Mouse (Mus musculus) MEL (cell line): Measurements from ENCODE around the gene Map7d1. TPM values are rescaled to one million over a fixed set of nuclear protein-coding genes. Genes with fewer than 3 reads are reported as not detected.

Experiments
- DNase-seq: peaks from one replicate; pipeline ENCODE4 v3.0.0; 2011; ENCODE audit warnings: low read depth, low spot score
- H3K27ac ChIP-seq: 2 replicates; pipeline ENCODE4 v1.5.1; 2012; ENCODE audit warnings: low read depth, mild to moderate bottlenecking, control low read depth, low read length, moderate library complexity; ENCODE audit not compliant: control insufficient read depth
- H3K27me3 ChIP-seq, 2 experiments: fragments of 150-350 bp in 1 of 2; sonication (generic) in 1 of 2; 2 replicates each; pipeline ENCODE4 v1.6.1; 2012; ENCODE audit warnings: low read length in 2 of 2, mild to moderate bottlenecking in 2 of 2, improper control_type of control experiment in 1 of 2, moderate library complexity in 1 of 2; ENCODE audit not compliant: insufficient read depth in 2 of 2, control insufficient read depth in 1 of 2
- H3K36me3 ChIP-seq, 2 experiments: 2 replicates each; pipeline ENCODE4 v1.6.1; 2012 to 2014; ENCODE audit warnings: low read length in 2 of 2, improper control_type of control experiment in 1 of 2, inconsistent platforms in 1 of 2, mild to moderate bottlenecking in 1 of 2; ENCODE audit not compliant: insufficient read depth in 2 of 2, control insufficient read depth in 1 of 2
- H3K4me1 ChIP-seq, 2 experiments: fragments of 150-350 bp in 1 of 2; sonication (generic) in 1 of 2; 2 replicates each; pipeline ENCODE4 v1.6.1; 2012; ENCODE audit warnings: low read length in 2 of 2, improper control_type of control experiment in 1 of 2, mild to moderate bottlenecking in 1 of 2; ENCODE audit not compliant: insufficient read depth in 2 of 2, control insufficient read depth in 1 of 2
- H3K4me3 ChIP-seq, 2 experiments: fragments of 150-350 bp in 1 of 2; sonication (generic) in 1 of 2; 2 replicates each; pipeline ENCODE4 v1.5.1; 2012; ENCODE audit warnings: low read depth in 2 of 2, low read length in 2 of 2, mild to moderate bottlenecking in 2 of 2, moderate library complexity in 2 of 2, control low read depth in 1 of 2, improper control_type of control experiment in 1 of 2; ENCODE audit not compliant: control insufficient read depth in 1 of 2, insufficient read depth in 1 of 2
- H3K79me2 ChIP-seq: 2 replicates; pipeline ENCODE4 v1.6.1; 2012; ENCODE audit warnings: mild to moderate bottlenecking, low read length, moderate library complexity; ENCODE audit not compliant: control insufficient read depth, poor library complexity, insufficient read depth
- H3K9ac ChIP-seq: 2 replicates; pipeline ENCODE4 v1.6.1; 2012; ENCODE audit warnings: low read depth, mild to moderate bottlenecking, control low read depth, low read length, moderate library complexity; ENCODE audit not compliant: control insufficient read depth, poor library complexity, severe bottlenecking
- H3K9me3 ChIP-seq: fragments of 150-350 bp; sonication (generic); replicated peaks from 2 replicates; pipeline ENCODE4 v1.6.1; 2012; ENCODE audit warnings: mild to moderate bottlenecking, low read length, improper control_type of control experiment, moderate library complexity; ENCODE audit not compliant: insufficient read depth
- BHLHE40 ChIP-seq: IDR thresholded peaks from 2 replicates; pipeline ENCODE4 v1.6.1; 2012; ENCODE audit warnings: low read depth, mild to moderate bottlenecking, inconsistent platforms, low read length, improper control_type of control experiment, borderline replicate concordance
- E2F4 ChIP-seq: IDR thresholded peaks from 2 replicates; pipeline ENCODE4 v1.6.1; 2011; ENCODE audit warnings: low read depth, low read length, improper control_type of control experiment, borderline replicate concordance
- EP300 ChIP-seq, 2 experiments: IDR thresholded peaks; 2 replicates each; pipeline ENCODE4 v1.6.1; 2011; ENCODE audit warnings: improper control_type of control experiment in 2 of 2, low read length in 2 of 2, low read depth in 1 of 2, mild to moderate bottlenecking in 1 of 2
- GABPA ChIP-seq: IDR thresholded peaks from 2 replicates; pipeline ENCODE4 v1.6.1; 2012; ENCODE audit warnings: low read depth, mild to moderate bottlenecking, inconsistent platforms, low read length, improper control_type of control experiment, moderate library complexity
- JUND ChIP-seq: IDR thresholded peaks from 2 replicates; pipeline ENCODE4 v1.6.1; 2011; ENCODE audit warnings: low read depth, mild to moderate bottlenecking, improper control_type of control experiment, low read length
- KAT2A ChIP-seq: conservative IDR thresholded peaks from 2 replicates; pipeline ENCODE4 v1.6.1; 2012; ENCODE audit warnings: low read depth, low read length, improper control_type of control experiment, inconsistent platforms
- MAX ChIP-seq: IDR thresholded peaks from 2 replicates; pipeline ENCODE4 v1.6.1; 2011; ENCODE audit warnings: low read length, improper control_type of control experiment
- MYB ChIP-seq: IDR thresholded peaks from 2 replicates; pipeline ENCODE4 v1.6.1; 2011; ENCODE audit warnings: mild to moderate bottlenecking, low read depth, low read length, improper control_type of control experiment
- MYC ChIP-seq: IDR thresholded peaks from 2 replicates; pipeline ENCODE4 v1.6.1; 2011; ENCODE audit warnings: low read depth, mild to moderate bottlenecking, low read length, improper control_type of control experiment, moderate library complexity
- NELFE ChIP-seq: IDR thresholded peaks from 2 replicates; pipeline ENCODE4 v1.6.1; 2011; ENCODE audit warnings: low read depth, low read length, improper control_type of control experiment
- POLR2A ChIP-seq, 2 experiments: IDR thresholded peaks; 2 replicates each; pipeline ENCODE4 v1.6.1; 2011 to 2012; ENCODE audit warnings: low read length in 2 of 2, mild to moderate bottlenecking in 2 of 2, control low read depth in 1 of 2, improper control_type of control experiment in 1 of 2, low read depth in 1 of 2, moderate library complexity in 1 of 2; ENCODE audit not compliant: control insufficient read depth in 1 of 2, insufficient read depth in 1 of 2, poor library complexity in 1 of 2
- POLR2AphosphoS2 ChIP-seq: IDR thresholded peaks from 2 replicates; pipeline ENCODE4 v1.6.1; 2011; ENCODE audit warnings: low read length, improper control_type of control experiment
- RCOR1 ChIP-seq: IDR thresholded peaks from 2 replicates; pipeline ENCODE4 v1.6.1; 2012; ENCODE audit warnings: low read depth, mild to moderate bottlenecking, inconsistent platforms, low read length, improper control_type of control experiment
- SIN3A ChIP-seq: IDR thresholded peaks from 2 replicates; pipeline ENCODE4 v1.6.1; 2012; ENCODE audit warnings: low read length, improper control_type of control experiment, inconsistent platforms
- SMC3 ChIP-seq: IDR thresholded peaks from 2 replicates; pipeline ENCODE4 v1.6.1; 2011; ENCODE audit warnings: low read depth, low read length, improper control_type of control experiment
- TBP ChIP-seq: IDR thresholded peaks from 2 replicates; pipeline ENCODE4 v1.8.0; 2011; ENCODE audit warnings: low read depth, low read length, improper control_type of control experiment
- USF2 ChIP-seq, 2 experiments: IDR thresholded peaks; 2 replicates each; pipeline ENCODE4 v1.6.1; 2011 to 2012; ENCODE audit warnings: improper control_type of control experiment in 2 of 2, low read length in 2 of 2, borderline replicate concordance in 1 of 2, inconsistent platforms in 1 of 2, low read depth in 1 of 2, mild to moderate bottlenecking in 1 of 2; ENCODE audit not compliant: insufficient read depth in 1 of 2
- ZC3H11A ChIP-seq: IDR thresholded peaks from 2 replicates; pipeline ENCODE4 v1.6.1; 2012; ENCODE audit warnings: low read depth, mild to moderate bottlenecking, inconsistent platforms, low read length, improper control_type of control experiment
- ZKSCAN1 ChIP-seq: IDR thresholded peaks from 2 replicates; pipeline ENCODE4 v1.6.1; 2012; ENCODE audit warnings: low read depth, mild to moderate bottlenecking, inconsistent platforms, low read length, improper control_type of control experiment, moderate library complexity
- polyA plus RNA-seq, 2 experiments: library from polyadenylated mRNA; stranded (reverse) in 1 of 2; unstranded in 1 of 2; fragments of >175 nt in 1 of 2; fragments of >200 nt in 1 of 2; gene quantifications; 2 replicates each; pipeline versions ENCODE4 v1.2.1 to v1.2.4; 2012; ENCODE audit warnings: low replicate concordance in 2 of 2, low read depth in 1 of 2; ENCODE audit not compliant: insufficient read length in 2 of 2, insufficient read depth in 1 of 2, missing spikeins in 1 of 2
- total RNA-seq: library from RNA; depleted of rRNA; stranded (reverse); fragments of 300-350 nt; gene quantifications from 2 replicates; pipeline ENCODE4 v1.2.3, GENCODE M21; 2012

Gene Map7d1
- total and polyA plus RNA-seq, 3 experiments = 15.4 to 58.2 TPM; not detected in 1

- Histone ChIP-seq H3K79me2 (no peaks in the 10 kb centered on the region), H3K27ac (no peak overlapping the region), H3K9ac (no peak overlapping the region), H3K4me3 (no peak overlapping the region), H3K27me3 (no peaks in the 10 kb centered on the region), H3K9me3 (no peaks in the 10 kb centered on the region), H3K36me3 (no peaks in the 10 kb centered on the region), H3K4me1 (no peaks in the 10 kb centered on the region)
- TF ChIP-seq RCOR1 = no peak
- TF ChIP-seq EP300 (IDR thresholded peaks at IDR 0.05; ENCODE audit: low read depth in 1 of 2, low read length in 2 of 2) = no peak
- no peak for TF ChIP-seq ZKSCAN1
- no peak for TF ChIP-seq KAT2A
- TF ChIP-seq E2F4 = no peak
- no peak for TF ChIP-seq POLR2A (IDR thresholded peaks at IDR 0.05; ENCODE audit: control insufficient read depth in 1 of 2, insufficient read depth in 1 of 2, low read depth in 1 of 2, low read length in 2 of 2, poor library complexity in 1 of 2)
- no peak for TF ChIP-seq POLR2AphosphoS2
- no peak for TF ChIP-seq MYC
- TF ChIP-seq MAX = no peak
- TF ChIP-seq JUND = no peak
- no peak for TF ChIP-seq ZC3H11A
- no peak for DNase-seq
These were observed 45.6 kb upstream of the Map7d1 start for GRCm38 (mm10) chr4:126301584-126302309.

- no peak overlapping the region for H3K4me3 ChIP-seq
- H3K79me2 ChIP-seq = no peaks in the 10 kb centered on the region
- no peak overlapping the region for H3K9ac ChIP-seq
- H3K4me1 ChIP-seq = no peaks in the 10 kb centered on the region
- no peaks in the 10 kb centered on the region for H3K9me3 ChIP-seq
- no peaks in the 10 kb centered on the region for H3K36me3 ChIP-seq
- no peaks in the 10 kb centered on the region for H3K27me3 ChIP-seq
- no peak overlapping the region for H3K27ac ChIP-seq
- no peak for TF ChIP-seq BHLHE40
- TF ChIP-seq MYC = no peak
- no peak for TF ChIP-seq TBP
- TF ChIP-seq MYB = no peak
- no peak for TF ChIP-seq GABPA
- TF ChIP-seq NELFE = no peak
- TF ChIP-seq USF2 (IDR thresholded peaks at IDR 0.05; ENCODE audit: borderline replicate concordance in 1 of 2, insufficient read depth in 1 of 2, low read depth in 1 of 2, low read length in 2 of 2) = no peak
- TF ChIP-seq SMC3 = no peak
- no peak for TF ChIP-seq SIN3A
- no peak for TF ChIP-seq JUND
- DNase-seq = no peak
These were observed 44.9 kb upstream of the Map7d1 start for GRCm38 (mm10) chr4:126300916-126301583.
